In genomic region chr2:13398955-13399354, GRCm38 (mm10) we compare ENCODE assay signal across 8 mouse cellular contexts.
A peak's percentile ranks its signal among the peaks of the same experiment; 100 is the strongest.
DNase-seq lines count a peak whose midpoint lies in the region; ATAC-seq lines count a peak whose summit lies in the region.

No protein-coding gene starts in this region.

- no peak overlapping the region for H3K4me3 ChIP-seq in intestine, embryonic 16.5 days (ENCODE audit: low read length)
- H3K4me3 ChIP-seq in intestine, embryonic 15.5 days (replicated peaks) = no peak overlapping the region
- H3K4me3 ChIP-seq in hindbrain, embryonic 16.5 days (ENCODE audit: low read length) = no peak overlapping the region
- no peak overlapping the region for H3K4me3 ChIP-seq in midbrain, embryonic 15.5 days

- no peak overlapping the region for H3K27ac ChIP-seq in intestine, embryonic 16.5 days (ENCODE audit: low read length)
- H3K27ac ChIP-seq in intestine, embryonic 15.5 days = no peak overlapping the region
- peak overlapping the region; percentile 56 for H3K27ac ChIP-seq in hindbrain, embryonic 16.5 days (ENCODE audit: low read depth, low read length)
- H3K27ac ChIP-seq in midbrain, embryonic 15.5 days = peak overlapping the region; percentile 41; the same call in 1 of the 2 replicates

- H3K9ac ChIP-seq in intestine, embryonic 16.5 days (ENCODE audit: low read depth, low read length) = no peak overlapping the region
- H3K9ac ChIP-seq in intestine, embryonic 15.5 days = no peak overlapping the region
- H3K9ac ChIP-seq in hindbrain, embryonic 16.5 days (ENCODE audit: low read depth, low read length) = no peak overlapping the region
- no peak overlapping the region for H3K9ac ChIP-seq in midbrain, embryonic 15.5 days

- ATAC-seq in intestine, embryonic 16.5 days = peak; percentile 53; the same call in 1 of the 2 replicates
- no peak; the same call in 1 of the 2 replicates for ATAC-seq in intestine, embryonic 15.5 days
- ATAC-seq in hindbrain, embryonic 16.5 days = peak; percentile 90
- peak; percentile 83 for ATAC-seq in midbrain, embryonic 15.5 days (replicated peaks)

- no peaks in the 10 kb centered on the region for H3K9me3 ChIP-seq in intestine, embryonic 16.5 days (ENCODE audit: control insufficient read depth, low read length)
- H3K9me3 ChIP-seq in intestine, embryonic 15.5 days = no peaks in the 10 kb centered on the region
- H3K9me3 ChIP-seq in hindbrain, embryonic 16.5 days (ENCODE audit: control insufficient read depth, low read length) = no peaks in the 10 kb centered on the region
- H3K9me3 ChIP-seq in midbrain, embryonic 15.5 days = no peaks in the 10 kb centered on the region

- WGBS in intestine, embryonic 16.5 days = 45% methylated on average over 2 of the region's 2 CpGs
- 30% methylated on average over 2 of the region's 2 CpGs for WGBS in intestine, embryonic 15.5 days
- WGBS in hindbrain, embryonic 16.5 days = 8% methylated on average over 2 of the region's 2 CpGs
- WGBS in midbrain, embryonic 15.5 days = 3% methylated on average over 2 of the region's 2 CpGs

- H3K4me2 ChIP-seq in intestine, embryonic 16.5 days (ENCODE audit: low read depth, low read length) = no peak overlapping the region
- H3K4me2 ChIP-seq in intestine, embryonic 15.5 days (replicated peaks) = no peak overlapping the region
- H3K4me2 ChIP-seq in hindbrain, embryonic 16.5 days (ENCODE audit: low read length) = no peak overlapping the region
- no peak overlapping the region for H3K4me2 ChIP-seq in midbrain, embryonic 15.5 days

- H3K4me1 ChIP-seq in intestine, embryonic 16.5 days (ENCODE audit: control insufficient read depth, insufficient read depth, low read length) = peaks cover 5% of the 10 kb centered on the region
- no peaks in the 10 kb centered on the region for H3K4me1 ChIP-seq in intestine, embryonic 15.5 days (replicated peaks)
- H3K4me1 ChIP-seq in hindbrain, embryonic 16.5 days (ENCODE audit: control insufficient read depth, insufficient read depth, low read depth, low read length) = peaks cover 10% of the 10 kb centered on the region
- peaks cover 18% of the 10 kb centered on the region for H3K4me1 ChIP-seq in midbrain, embryonic 15.5 days

- H3K27me3 ChIP-seq in intestine, embryonic 16.5 days (replicated peaks; ENCODE audit: control insufficient read depth, insufficient read depth, low read length) = no peaks in the 10 kb centered on the region
- H3K27me3 ChIP-seq in intestine, embryonic 15.5 days (replicated peaks) = no peaks in the 10 kb centered on the region
- no peaks in the 10 kb centered on the region for H3K27me3 ChIP-seq in hindbrain, embryonic 16.5 days (replicated peaks; ENCODE audit: control insufficient read depth, insufficient read depth, low read length)
- no peaks in the 10 kb centered on the region for H3K27me3 ChIP-seq in midbrain, embryonic 15.5 days (replicated peaks)

- no peaks in the 10 kb centered on the region for H3K36me3 ChIP-seq in intestine, embryonic 16.5 days (ENCODE audit: control insufficient read depth, insufficient read depth, low read length)
- H3K36me3 ChIP-seq in intestine, embryonic 15.5 days = no peaks in the 10 kb centered on the region
- H3K36me3 ChIP-seq in hindbrain, embryonic 16.5 days (ENCODE audit: control insufficient read depth, insufficient read depth, low read length) = no peaks in the 10 kb centered on the region
- no peaks in the 10 kb centered on the region for H3K36me3 ChIP-seq in midbrain, embryonic 15.5 days (replicated peaks)

- DNase-seq in cerebellum, adult 11-12 months = peak; percentile 18
- peak; percentile 34 for DNase-seq in gastrocnemius, postnatal 10 days
- DNase-seq in thymus, postnatal 14 days = no peak
- no peak for DNase-seq in urinary bladder, postnatal 25 days (ENCODE audit: low spot score)

Comparison
In these comparisons a context has a peak if more than half of its experiments do, and no peak if none do; other contexts are left out.
1. H3K27ac ChIP-seq: peak in hindbrain, embryonic 16.5 days (single experiment) and midbrain, embryonic 15.5 days (single experiment); none in intestine, embryonic 16.5 days (single experiment) and intestine, embryonic 15.5 days (single experiment).
2. DNase-seq: peak in cerebellum, adult 11-12 months (single experiment) and gastrocnemius, postnatal 10 days (single experiment); none in thymus, postnatal 14 days (single experiment) and urinary bladder, postnatal 25 days (single experiment).